Mouse (Mus musculus) embryonic fibroblast, embryonic 13.5 days (primary cell): Measurements from ENCODE around the gene Ubtd2. TPM values are rescaled to one million over a fixed set of nuclear protein-coding genes. Genes with fewer than 3 reads are reported as not detected.

Source experiments
- H3K27ac ChIP-seq: 2 replicates; pipeline ENCODE4 v1.5.1; 2012; ENCODE audit warnings: low read length, control low read depth, inconsistent platforms; ENCODE audit not compliant: insufficient read depth
- H3K4me1 ChIP-seq: 2 replicates; pipeline ENCODE4 v1.6.1; 2011; ENCODE audit warnings: low read length; ENCODE audit not compliant: control insufficient read depth, insufficient read depth
- H3K4me3 ChIP-seq: 2 replicates; pipeline ENCODE4 v1.5.1; 2011; ENCODE audit warnings: mild to moderate bottlenecking, control low read depth, low read length; ENCODE audit not compliant: insufficient read depth
- CTCF ChIP-seq: IDR thresholded peaks from 2 replicates; pipeline ENCODE4 v1.5.1; 2011; ENCODE audit warnings: mild to moderate bottlenecking, control low read depth, low read length, moderate library complexity, borderline replicate concordance; ENCODE audit not compliant: insufficient read depth
- POLR2A ChIP-seq: IDR thresholded peaks from 2 replicates; pipeline ENCODE4 v1.6.1; 2011; ENCODE audit warnings: low read depth, mild to moderate bottlenecking, control low read depth, low read length, moderate library complexity
- polyA plus RNA-seq: library from polyadenylated mRNA; stranded (reverse); fragments of >200 nt; gene quantifications from 2 replicates; pipeline ENCODE4 v1.2.4, GENCODE M21; 2011; ENCODE audit warnings: low read depth; ENCODE audit not compliant: missing spikeins, insufficient read length

Gene Ubtd2
- polyA plus RNA-seq, 1 experiment: 47.0 TPM

GRCm38 (mm10) chr11:32532765-32533481 lies 77.8 kb downstream of the Ubtd2 start, which contains the start of gene Stk10:
Stk10 (plus strand) TSS chr11:32533305.
- Histone ChIP-seq H3K4me3 (peak within 1 kb of the TSS; percentile 74), H3K27ac (no peak within 1 kb of the TSS), H3K4me1 (no peaks in the 10 kb centered on the region)
- TF ChIP-seq POLR2A (peak; percentile 91), CTCF (no peak)

GRCm38 (mm10) chr11:32533482-32534261 lies 78.5 kb downstream of the Ubtd2 start:
- peak overlapping the region; percentile 74 for H3K4me3 ChIP-seq
- TF ChIP-seq POLR2A: no peak; the same call in 1 of the 2 replicates
- no peak for TF ChIP-seq CTCF
- H3K4me1 ChIP-seq: no peaks in the 10 kb centered on the region
- no peak overlapping the region for H3K27ac ChIP-seq

- no peak overlapping the region for H3K4me3 ChIP-seq
- H3K27ac ChIP-seq: no peak overlapping the region
- no peaks in the 10 kb centered on the region for H3K4me1 ChIP-seq
- TF ChIP-seq CTCF (no peak), POLR2A (no peak)
These were observed 79.4 kb downstream of the Ubtd2 start for GRCm38 (mm10) chr11:32534453-32535075.

GRCm38 (mm10) chr11:32535646-32536045 lies 80.5 kb downstream of the Ubtd2 start:
- Histone ChIP-seq H3K27ac (no peak overlapping the region), H3K4me1 (no peaks in the 10 kb centered on the region), H3K4me3 (no peak overlapping the region)
- TF ChIP-seq CTCF (no peak), POLR2A (no peak)

GRCm38 (mm10) chr11:32536954-32537353 lies 81.8 kb downstream of the Ubtd2 start:
- TF ChIP-seq POLR2A: no peak
- no peak for TF ChIP-seq CTCF
- Histone ChIP-seq H3K4me1 (no peaks in the 10 kb centered on the region), H3K27ac (no peak overlapping the region), H3K4me3 (no peak overlapping the region)

GRCm38 (mm10) chr11:32538435-32538834 lies 83.3 kb downstream of the Ubtd2 start:
- Histone ChIP-seq H3K4me1 (0 out of 2 replicates have a peak, but pooled peaks cover 4% of the 10 kb centered on the region), H3K4me3 (no peak overlapping the region), H3K27ac (no peak overlapping the region)
- no peak for TF ChIP-seq CTCF
- TF ChIP-seq POLR2A: no peak

GRCm38 (mm10) chr11:32538846-32539245 lies 83.7 kb downstream of the Ubtd2 start:
- Histone ChIP-seq H3K4me3 (no peak overlapping the region), H3K4me1 (0 out of 2 replicates have a peak, but pooled peaks cover 4% of the 10 kb centered on the region), H3K27ac (no peak overlapping the region)
- TF ChIP-seq POLR2A: no peak
- TF ChIP-seq CTCF: no peak

- H3K4me3 ChIP-seq: no peak overlapping the region
- TF ChIP-seq CTCF: no peak
- no peak for TF ChIP-seq POLR2A
- 0 out of 2 replicates have a peak, but pooled peaks cover 4% of the 10 kb centered on the region for H3K4me1 ChIP-seq
- no peak overlapping the region for H3K27ac ChIP-seq
These were observed 84.5 kb downstream of the Ubtd2 start for GRCm38 (mm10) chr11:32539717-32540116.

GRCm38 (mm10) chr11:32540463-32540862 lies 85.3 kb downstream of the Ubtd2 start:
- no peak overlapping the region for H3K27ac ChIP-seq
- TF ChIP-seq POLR2A: no peak
- no peak for TF ChIP-seq CTCF
- H3K4me1 ChIP-seq: 0 out of 2 replicates have a peak, but pooled peaks cover 4% of the 10 kb centered on the region
- H3K4me3 ChIP-seq: no peak overlapping the region

GRCm38 (mm10) chr11:32542181-32542580 lies 87.0 kb downstream of the Ubtd2 start:
- Histone ChIP-seq H3K4me3 (no peak overlapping the region), H3K27ac (no peak overlapping the region), H3K4me1 (0 out of 2 replicates have a peak, but pooled peaks cover 4% of the 10 kb centered on the region)
- TF ChIP-seq POLR2A (no peak), CTCF (no peak)
